Mouse (Mus musculus) kidney, embryonic 16.5 days (tissue): ENCODE data around the gene Eif3g. TPM values are rescaled to one million over a fixed set of nuclear protein-coding genes. Genes with fewer than 3 reads are reported as not detected.
A peak's percentile ranks its signal among the peaks of the same experiment; 100 is the strongest.

ENCODE experiments used
- ATAC-seq: fragments of 200-750 bp; cut with Nextera tagmentation; 2 replicates; pipeline ENCODE4 v1.8.0; 2017; ENCODE audit warnings: moderate TSS enrichment; ENCODE audit not compliant: low FRiP score, low TSS enrichment
- H3K27ac ChIP-seq: fragments of 300-500 bp; sonication (generic); 2 replicates; pipeline ENCODE4 v1.5.1; 2014; ENCODE audit warnings: low read length
- H3K27me3 ChIP-seq: fragments of 300-500 bp; sonication (generic); 2 replicates; pipeline ENCODE4 v1.6.1; 2014; ENCODE audit warnings: low read length, control low read depth, mixed read lengths; ENCODE audit not compliant: insufficient read depth
- H3K36me3 ChIP-seq: fragments of 300-500 bp; sonication (generic); 2 replicates; pipeline ENCODE4 v1.6.1; 2014; ENCODE audit warnings: low read length, control low read depth, mixed read lengths; ENCODE audit not compliant: insufficient read depth
- H3K4me1 ChIP-seq: fragments of 300-500 bp; sonication (generic); 2 replicates; pipeline ENCODE4 v1.6.1; 2014; ENCODE audit warnings: low read length, control low read depth, mixed read lengths; ENCODE audit not compliant: insufficient read depth
- H3K4me2 ChIP-seq: fragments of 300-500 bp; sonication (generic); replicated peaks from 2 replicates; pipeline ENCODE4 v1.6.1; 2014; ENCODE audit warnings: low read depth, low read length
- H3K4me3 ChIP-seq: fragments of 300-500 bp; sonication (generic); 2 replicates; pipeline ENCODE4 v1.5.1; 2014; ENCODE audit warnings: mild to moderate bottlenecking, low read length
- H3K9ac ChIP-seq: fragments of 300-500 bp; sonication (generic); replicated peaks from 2 replicates; pipeline ENCODE4 v1.6.1; 2014; ENCODE audit warnings: low read length
- H3K9me3 ChIP-seq: fragments of 300-500 bp; sonication (generic); 2 replicates; pipeline ENCODE4 v1.6.1; 2016; ENCODE audit warnings: low read length, control low read depth
- WGBS: fragments of 180-500 bp; shearing (Covaris S2); extraction: QIAGEN DNeasy Blood & Tissue Kit; methylation state at CpG from one replicate; pipeline ENCODE4 v1.1.7; 2014; 5-methylcytosine and 5-hydroxymethylcytosine counted together
- polyA plus RNA-seq: library from polyadenylated mRNA; unstranded; fragments of >200 nt; fragmentation: Nextera tagmentation; extraction: Ambion mirVana; gene quantifications from 2 replicates; pipeline ENCODE4 v1.2.1, GENCODE M21; 2015

The Eif3g gene
- polyA plus RNA-seq, 1 experiment from 2014 or later, result 319 TPM

DNA sequence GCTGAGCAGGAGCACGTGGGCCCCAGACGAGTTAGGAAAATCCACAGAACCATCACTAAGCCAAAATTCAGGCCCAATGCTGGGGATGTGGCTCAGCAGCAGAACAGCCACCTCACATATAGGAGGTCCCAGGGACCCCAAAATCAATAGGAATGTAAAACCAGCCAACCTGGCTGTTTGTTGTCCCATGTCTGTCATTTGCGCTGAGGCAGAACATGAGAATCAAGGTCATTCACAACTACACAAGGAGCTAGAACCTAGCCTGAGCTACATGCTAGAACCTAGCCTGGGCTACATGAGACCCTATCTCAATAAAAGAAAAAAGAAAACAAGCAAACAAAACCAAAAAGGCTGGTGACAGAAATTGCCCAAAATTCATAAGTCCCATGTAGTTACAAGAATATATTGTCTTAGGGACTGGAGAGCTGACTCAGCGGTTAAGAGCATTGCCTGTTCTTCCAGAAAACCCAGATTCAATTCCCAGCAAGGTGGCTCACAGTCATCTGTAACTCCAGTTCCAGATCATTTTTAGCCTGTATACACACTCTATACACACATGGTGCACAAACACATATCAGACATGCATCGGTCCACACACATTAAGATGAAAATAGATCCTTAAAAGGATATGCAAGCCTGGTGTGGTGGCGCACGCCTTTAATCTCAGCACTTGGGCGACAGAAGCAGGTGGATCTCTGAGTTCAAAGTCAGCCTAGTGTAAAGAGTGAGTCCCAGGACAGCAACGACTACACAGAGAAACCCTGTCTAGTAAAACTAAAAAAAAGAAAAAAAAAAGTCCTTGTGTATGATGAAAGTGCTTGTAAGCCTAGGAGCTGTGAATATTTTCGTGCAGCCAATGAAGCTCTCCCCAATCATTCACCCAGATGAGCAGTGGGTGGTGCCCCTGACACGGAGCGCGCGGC, 21.0 kb downstream of the Eif3g start:
- WGBS, result 34% methylated on average over 14 of the region's 14 CpGs

DNA sequence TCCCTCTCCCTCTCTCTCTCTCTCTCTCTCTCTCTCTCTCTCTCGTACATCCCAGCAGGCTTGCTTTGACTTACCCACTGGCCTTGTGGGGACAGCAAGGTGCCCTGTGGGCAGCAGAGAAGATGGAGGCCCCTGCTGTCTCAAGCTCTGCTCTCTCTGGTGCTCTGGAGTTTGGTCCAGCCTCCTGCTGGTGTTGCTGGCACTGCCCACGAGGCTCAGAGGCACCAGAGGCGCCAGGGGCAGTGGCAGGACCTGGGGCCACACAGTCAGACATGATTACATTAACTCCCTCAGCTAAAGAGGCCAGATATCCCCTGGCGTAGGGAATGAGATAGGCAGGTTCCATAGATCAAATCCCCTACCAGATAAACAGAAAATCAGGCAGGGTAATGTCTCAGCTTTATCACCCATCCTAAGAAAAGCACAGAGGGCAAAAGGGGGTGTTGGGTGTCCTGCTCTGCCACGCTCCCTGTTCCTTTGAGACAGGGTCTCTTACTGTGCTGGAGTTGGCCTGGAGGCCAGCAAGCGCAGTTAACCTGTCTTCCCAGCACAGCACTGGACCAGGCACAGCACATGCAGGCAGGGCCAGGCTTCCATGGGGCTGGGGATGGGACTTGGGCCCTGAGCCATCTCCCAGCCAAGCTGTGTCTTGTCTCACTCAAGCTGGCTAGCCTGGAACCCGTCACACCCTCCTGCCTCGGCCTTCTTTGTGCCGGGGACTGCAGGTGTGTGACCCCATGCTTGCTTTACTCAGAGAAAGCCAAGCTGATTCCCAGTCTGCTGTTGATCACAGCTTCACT, 21.9 kb downstream of the Eif3g start:
- H3K36me3 ChIP-seq, result peaks cover 4% of the 10 kb centered on the region; the same call in 1 of the 2 replicates
- no peaks in the 10 kb centered on the region for H3K9me3 ChIP-seq
- no peak overlapping the region for H3K4me3 ChIP-seq
- 69% methylated on average over 8 of the region's 9 CpGs for whole genome bisulfite sequencing
- H3K27ac ChIP-seq, result no peak overlapping the region
- no peak overlapping the region for H3K4me2 ChIP-seq
- no peak overlapping the region for H3K9ac ChIP-seq
- H3K4me1 ChIP-seq, result 0 out of 2 replicates have a peak, but pooled peaks cover 4% of the 10 kb centered on the region
- no peak for ATAC-seq
- H3K27me3 ChIP-seq, result 0 out of 2 replicates have a peak, but pooled peaks cover 3% of the 10 kb centered on the region

More for the DNA sequence above, 21.0 kb downstream of the Eif3g start:
- H3K27me3 ChIP-seq, result 0 out of 2 replicates have a peak, but pooled peaks cover 3% of the 10 kb centered on the region
- peak overlapping the region; percentile 43; the same call in 1 of the 2 replicates for H3K27ac ChIP-seq
- H3K36me3 ChIP-seq, result peaks cover 4% of the 10 kb centered on the region; the same call in 1 of the 2 replicates
- ATAC-seq, result peak; percentile 0; the same call in 1 of the 2 replicates
- peak overlapping the region; percentile 54 for H3K4me3 ChIP-seq
- H3K4me1 ChIP-seq, result 0 out of 2 replicates have a peak, but pooled peaks cover 4% of the 10 kb centered on the region
- H3K9me3 ChIP-seq, result no peaks in the 10 kb centered on the region
- H3K9ac ChIP-seq, result peak overlapping the region; percentile 66
- H3K4me2 ChIP-seq, result peak overlapping the region; percentile 70

DNA sequence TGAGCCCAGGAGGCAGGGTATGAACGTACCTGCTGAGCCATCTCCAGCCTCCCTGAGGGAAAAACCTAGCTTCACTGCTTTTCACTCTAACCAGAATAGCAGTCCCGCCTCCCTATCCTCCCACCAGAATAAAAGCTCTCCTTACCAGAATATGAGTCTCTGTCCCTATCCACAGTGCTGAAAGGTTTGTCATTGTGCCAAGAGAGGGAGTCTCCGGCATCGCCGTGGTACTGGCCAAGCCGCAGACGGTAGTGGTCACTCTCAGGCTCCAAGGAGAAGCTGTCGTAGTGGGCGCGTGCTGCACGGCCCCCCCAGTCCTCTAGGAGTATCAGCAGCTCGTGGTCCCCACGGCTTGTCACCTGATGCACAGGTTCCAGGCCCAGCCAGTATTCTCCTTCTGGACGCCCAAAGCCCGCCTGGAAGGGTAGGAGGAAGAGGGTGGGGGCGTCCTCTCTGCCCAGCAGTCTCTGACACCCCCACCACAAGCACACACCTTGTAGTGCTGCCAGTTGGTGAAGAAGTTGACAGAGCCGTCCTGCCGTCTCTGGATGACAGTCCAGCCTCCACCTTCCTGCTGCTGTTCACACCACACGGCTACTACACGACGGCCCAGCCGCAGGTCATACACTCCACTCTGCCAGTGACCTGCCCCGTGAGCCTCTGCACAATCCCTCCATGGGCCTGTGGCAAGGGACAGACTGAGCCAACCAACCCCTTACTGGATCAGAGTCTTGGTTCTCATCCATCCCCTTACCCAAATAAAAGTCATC, 23.2 kb downstream of the Eif3g start:
- Histone ChIP-seq H3K4me2 (no peak overlapping the region), H3K36me3 (peaks cover 8% of the 10 kb centered on the region; the same call in 1 of the 2 replicates), H3K27me3 (peaks cover 3% of the 10 kb centered on the region; the same call in 1 of the 2 replicates), H3K27ac (no peak overlapping the region), H3K4me3 (no peak overlapping the region), H3K9me3 (no peaks in the 10 kb centered on the region), H3K9ac (no peak overlapping the region), H3K4me1 (0 out of 2 replicates have a peak, but pooled peaks cover 4% of the 10 kb centered on the region)
- WGBS, result 67% methylated on average over 23 of the region's 23 CpGs
- no peak for ATAC-seq

DNA sequence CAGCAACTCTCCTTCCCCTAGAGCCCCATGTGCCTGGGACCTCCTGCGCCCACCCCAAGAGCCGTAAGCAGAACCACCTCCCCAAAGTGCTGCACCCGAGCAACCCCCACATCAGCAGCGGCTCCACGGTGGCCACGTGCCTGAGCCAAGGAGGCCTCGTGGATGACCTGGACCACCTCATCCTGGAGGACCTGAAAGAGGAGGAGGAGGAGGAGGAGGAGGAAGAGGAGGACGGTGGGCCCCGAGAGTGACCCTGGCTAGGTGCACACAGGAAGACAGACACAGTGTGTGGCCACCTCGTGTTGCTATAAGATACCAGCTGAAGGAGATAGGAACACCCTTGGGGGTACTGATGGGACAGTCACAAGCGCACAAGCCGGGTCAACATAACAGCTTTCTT, 24.9 kb downstream of the Eif3g start:
- H3K9me3 ChIP-seq, result no peaks in the 10 kb centered on the region
- H3K27me3 ChIP-seq, result peaks cover 20% of the 10 kb centered on the region
- WGBS, result 87% methylated on average over 12 of the region's 12 CpGs
- 0 out of 2 replicates have a peak, but pooled peaks cover 12% of the 10 kb centered on the region for H3K4me1 ChIP-seq
- H3K27ac ChIP-seq, result no peak overlapping the region
- ATAC-seq, result no peak
- no peak overlapping the region for H3K9ac ChIP-seq
- peaks cover 9% of the 10 kb centered on the region; the same call in 1 of the 2 replicates for H3K36me3 ChIP-seq
- no peak overlapping the region for H3K4me2 ChIP-seq
- no peak overlapping the region for H3K4me3 ChIP-seq

DNA sequence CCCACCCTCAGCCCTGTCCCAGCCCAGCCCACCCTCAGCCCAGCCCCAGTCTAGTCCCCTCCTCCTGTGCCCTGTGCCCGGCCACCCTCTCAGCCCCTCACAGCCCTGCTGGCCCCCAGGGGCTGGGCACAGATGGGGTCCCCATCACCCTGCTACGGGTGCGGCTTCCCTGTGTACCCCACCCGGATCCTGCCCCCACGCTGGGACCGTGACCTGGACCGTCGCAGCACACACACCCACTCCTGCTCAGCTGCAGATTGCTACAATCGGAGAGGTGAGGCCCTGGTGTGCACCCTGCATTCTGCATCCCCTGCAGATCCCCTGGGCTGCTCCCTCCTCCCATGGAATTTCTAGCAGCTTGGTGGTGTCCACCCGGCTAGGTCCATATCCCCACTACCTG, 25.4 kb downstream of the Eif3g start:
- no peak overlapping the region for H3K27ac ChIP-seq
- H3K27me3 ChIP-seq, result peaks cover 24% of the 10 kb centered on the region
- H3K9ac ChIP-seq, result no peak overlapping the region
- no peak for ATAC-seq
- H3K4me3 ChIP-seq, result no peak overlapping the region
- WGBS, result 83% methylated on average over 8 of the region's 10 CpGs
- H3K9me3 ChIP-seq, result no peaks in the 10 kb centered on the region
- H3K4me2 ChIP-seq, result no peak overlapping the region
- peaks cover 9% of the 10 kb centered on the region; the same call in 1 of the 2 replicates for H3K36me3 ChIP-seq
- 0 out of 2 replicates have a peak, but pooled peaks cover 12% of the 10 kb centered on the region for H3K4me1 ChIP-seq

DNA sequence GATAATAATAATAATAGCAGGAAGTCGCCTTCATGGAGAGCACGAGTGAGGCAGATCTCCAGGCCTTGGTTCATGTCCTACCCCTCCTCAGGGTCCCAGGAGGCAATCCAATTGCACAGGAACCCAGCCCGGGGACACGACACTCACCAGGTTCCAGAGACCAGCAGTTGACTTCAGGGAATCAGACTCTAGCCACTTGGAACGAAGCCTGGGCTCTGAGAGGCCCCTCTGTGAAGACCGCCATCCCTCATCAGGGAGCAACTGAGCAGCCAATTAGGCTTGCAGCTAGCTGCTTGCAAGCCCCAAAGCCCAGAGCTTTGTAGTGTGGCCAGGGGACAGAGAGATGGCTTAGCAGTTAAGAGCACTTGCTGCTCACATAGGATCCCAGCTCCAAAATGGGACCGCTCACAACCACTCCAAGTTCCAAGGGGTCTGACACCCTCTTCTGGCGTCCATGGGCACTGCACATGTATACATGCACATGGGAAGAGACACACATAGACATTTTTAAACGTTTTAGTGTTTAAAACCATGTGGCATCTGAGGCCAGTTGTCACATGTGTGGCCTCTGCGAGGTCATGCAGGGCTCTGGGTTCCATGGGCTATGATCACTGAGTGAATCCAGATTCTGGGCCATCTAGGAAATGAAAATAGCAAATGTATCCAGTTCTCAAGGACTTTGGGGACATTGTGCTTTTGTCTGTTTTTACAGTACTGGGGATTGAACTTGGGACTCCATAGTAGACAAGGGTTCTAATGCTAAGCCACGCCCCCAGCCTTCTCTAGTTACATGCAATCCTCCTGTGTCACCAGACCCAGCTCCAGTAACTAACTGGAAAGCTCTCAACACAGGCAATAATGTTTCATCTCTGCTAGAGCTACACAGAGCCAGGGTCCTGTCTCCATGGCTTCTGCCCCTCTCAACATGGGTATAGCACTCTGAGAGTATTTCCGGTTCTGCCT, 27.9 kb downstream of the Eif3g start:
- H3K9ac ChIP-seq, result no peak overlapping the region
- H3K4me2 ChIP-seq, result no peak overlapping the region
- H3K27ac ChIP-seq, result no peak overlapping the region
- peaks cover 9% of the 10 kb centered on the region; the same call in 1 of the 2 replicates for H3K36me3 ChIP-seq
- WGBS, result 75% methylated on average over 12 of the region's 12 CpGs
- 0 out of 2 replicates have a peak, but pooled peaks cover 8% of the 10 kb centered on the region for H3K4me1 ChIP-seq
- ATAC-seq, result no peak
- H3K4me3 ChIP-seq, result no peak overlapping the region
- H3K27me3 ChIP-seq, result peaks cover 24% of the 10 kb centered on the region
- no peaks in the 10 kb centered on the region for H3K9me3 ChIP-seq

DNA sequence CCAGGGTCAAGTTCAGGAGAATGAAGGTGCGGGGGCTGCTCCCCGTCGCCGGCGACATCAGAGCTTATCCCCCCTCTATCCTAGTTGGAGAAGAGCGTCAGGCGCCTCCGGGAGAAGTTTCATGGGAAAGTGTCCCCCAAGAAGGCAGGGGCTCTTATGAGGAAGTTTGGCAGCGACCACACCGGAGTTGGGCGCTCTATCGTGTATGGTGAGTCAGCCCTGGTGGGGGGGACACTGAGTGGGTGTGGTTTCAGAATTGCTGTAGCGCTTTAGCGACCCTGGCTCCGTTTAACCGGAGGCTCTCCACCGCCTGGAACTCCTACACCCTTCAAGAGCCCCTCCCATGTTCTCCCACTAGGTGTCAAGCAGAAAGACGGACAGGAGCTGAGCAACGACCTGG, 29.2 kb downstream of the Eif3g start:
- H3K4me2 ChIP-seq, result peak overlapping the region; percentile 82
- peak overlapping the region; percentile 69 for H3K4me3 ChIP-seq
- peaks cover 9% of the 10 kb centered on the region; the same call in 1 of the 2 replicates for H3K36me3 ChIP-seq
- H3K9ac ChIP-seq, result peak overlapping the region; percentile 73
- peaks cover 21% of the 10 kb centered on the region for H3K27me3 ChIP-seq
- ATAC-seq, result no peak
- no peaks in the 10 kb centered on the region for H3K9me3 ChIP-seq
- WGBS, result 3% methylated on average over 19 of the region's 19 CpGs
- no peak overlapping the region for H3K27ac ChIP-seq
- 0 out of 2 replicates have a peak, but pooled peaks cover 8% of the 10 kb centered on the region for H3K4me1 ChIP-seq

DNA sequence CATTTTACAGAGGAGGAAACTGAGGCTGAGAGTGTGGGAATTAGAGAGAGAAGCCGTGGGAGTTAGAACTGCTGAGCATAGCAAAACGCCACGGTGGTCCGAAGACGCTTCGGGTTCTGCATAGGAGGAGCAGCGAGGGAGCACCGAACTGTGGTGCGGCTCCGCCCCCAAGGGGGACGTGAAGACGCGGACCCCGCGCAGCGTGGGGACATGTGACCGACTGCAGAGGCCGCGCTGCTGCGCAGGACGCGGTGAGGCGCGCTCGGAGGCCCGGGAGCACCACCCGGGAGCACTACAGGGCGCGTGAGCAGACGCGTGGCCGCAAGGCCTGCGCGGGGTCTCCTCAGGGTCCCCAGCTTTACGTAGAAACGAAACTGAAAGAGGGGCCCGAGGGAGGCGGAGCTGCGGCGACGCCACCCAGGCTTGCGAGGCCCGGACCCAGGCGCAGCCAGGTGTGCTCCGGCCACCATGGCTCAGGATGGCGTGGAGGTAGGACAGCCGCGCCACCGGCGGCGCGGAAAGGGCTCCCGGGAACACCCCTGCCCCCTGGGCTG, 29.9 kb downstream of the Eif3g start, which contains the start of gene A230050P20Rik:
Gene A230050P20Rik (plus strand): TSS at position 195 of the 554 bp plus-strand sequence.
- Histone ChIP-seq H3K27ac (no peak within 1 kb of the TSS), H3K9me3 (no peaks in the 10 kb centered on the region), H3K9ac (peak within 1 kb of the TSS; percentile 73), H3K4me2 (peak within 1 kb of the TSS; percentile 82), H3K27me3 (peaks cover 21% of the 10 kb centered on the region), H3K4me3 (peak within 1 kb of the TSS; percentile 69), H3K36me3 (peaks cover 8% of the 10 kb centered on the region; the same call in 1 of the 2 replicates), H3K4me1 (0 out of 2 replicates have a peak, but pooled peaks cover 8% of the 10 kb centered on the region)
- whole genome bisulfite sequencing, result 8% methylated on average over 52 of the region's 53 CpGs
- ATAC-seq, result peak; percentile 69
